Mouse (Mus musculus): ENCODE measurements around the gene Vdac2. TPM values are rescaled to one million over a fixed set of nuclear protein-coding genes. Genes with fewer than 3 reads are reported as not detected.

The Vdac2 gene
- polyA plus RNA-seq, 1 experiment from 2014 or later: 129 TPM

DNA sequence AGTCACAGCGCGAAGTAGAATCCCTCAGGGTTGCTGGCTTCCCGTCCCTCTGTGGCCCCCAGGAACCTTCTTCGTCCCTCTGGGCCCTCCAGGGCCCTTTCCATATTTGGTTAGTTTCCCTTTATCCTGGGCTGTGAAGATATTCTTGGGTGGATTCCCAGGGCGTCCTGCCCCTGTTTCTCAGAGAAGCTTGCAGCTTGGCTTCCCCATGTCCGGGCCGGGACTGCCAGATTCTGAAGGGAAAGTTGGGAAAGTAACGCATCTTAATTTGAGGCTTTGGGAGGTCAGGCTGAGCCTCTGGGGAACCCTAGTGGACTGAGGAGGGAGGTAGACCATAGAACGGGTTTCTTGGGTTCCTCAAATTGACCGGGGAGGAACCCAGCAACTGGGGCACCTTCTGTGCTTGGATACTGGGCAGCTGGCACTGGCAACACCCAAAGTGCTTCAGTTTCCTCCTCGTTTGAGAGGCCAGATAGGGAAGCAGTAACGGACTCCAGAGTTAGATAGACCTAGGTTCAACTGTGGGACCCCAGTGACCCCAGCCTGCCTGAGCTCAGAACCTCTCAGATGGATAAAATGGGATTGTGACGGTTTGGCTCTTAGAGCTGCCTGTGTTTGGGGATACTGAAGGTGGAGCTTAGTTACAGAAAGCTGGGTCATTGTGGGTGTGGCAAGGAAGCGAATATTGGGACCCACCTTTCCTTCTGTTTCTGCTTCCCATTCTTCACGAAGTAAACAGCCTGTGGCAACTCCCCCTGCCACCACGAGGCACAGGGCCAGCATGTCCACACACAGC is 27.2 kb downstream of the Vdac2 start:
- WGBS (ENCODE audit: insufficient replicate concordance): 57% methylated on average over 16 of the region's 16 CpGs
- peak overlapping the region; percentile 63 for H3K4me2 ChIP-seq (ENCODE audit: low read depth, low read length)
- H3K4me3 ChIP-seq (ENCODE audit: low read depth, low read length): no peak overlapping the region
- H3K27me3 ChIP-seq (ENCODE audit: insufficient read depth, low read length): no peaks in the 10 kb centered on the region
- no peaks in the 10 kb centered on the region for H3K36me3 ChIP-seq (replicated peaks; ENCODE audit: insufficient read depth, low read length)
- H3K4me1 ChIP-seq (ENCODE audit: insufficient read depth): peaks cover 50% of the 10 kb centered on the region
- no peaks in the 10 kb centered on the region for H3K9me3 ChIP-seq (ENCODE audit: low read length)
- H3K9ac ChIP-seq (replicated peaks): peak overlapping the region; percentile 26; the same call in 1 of the 2 replicates
- DNase-seq (peak; percentile 25), ATAC-seq (no peak)
- peak overlapping the region; percentile 73 for H3K27ac ChIP-seq (ENCODE audit: low read depth)
- TF ChIP-seq CTCF (IDR thresholded peaks at IDR 0.05; ENCODE audit: low read depth) (no peak), EP300 (IDR thresholded peaks at IDR 0.05; ENCODE audit: low read depth) (no peak)

DNA sequence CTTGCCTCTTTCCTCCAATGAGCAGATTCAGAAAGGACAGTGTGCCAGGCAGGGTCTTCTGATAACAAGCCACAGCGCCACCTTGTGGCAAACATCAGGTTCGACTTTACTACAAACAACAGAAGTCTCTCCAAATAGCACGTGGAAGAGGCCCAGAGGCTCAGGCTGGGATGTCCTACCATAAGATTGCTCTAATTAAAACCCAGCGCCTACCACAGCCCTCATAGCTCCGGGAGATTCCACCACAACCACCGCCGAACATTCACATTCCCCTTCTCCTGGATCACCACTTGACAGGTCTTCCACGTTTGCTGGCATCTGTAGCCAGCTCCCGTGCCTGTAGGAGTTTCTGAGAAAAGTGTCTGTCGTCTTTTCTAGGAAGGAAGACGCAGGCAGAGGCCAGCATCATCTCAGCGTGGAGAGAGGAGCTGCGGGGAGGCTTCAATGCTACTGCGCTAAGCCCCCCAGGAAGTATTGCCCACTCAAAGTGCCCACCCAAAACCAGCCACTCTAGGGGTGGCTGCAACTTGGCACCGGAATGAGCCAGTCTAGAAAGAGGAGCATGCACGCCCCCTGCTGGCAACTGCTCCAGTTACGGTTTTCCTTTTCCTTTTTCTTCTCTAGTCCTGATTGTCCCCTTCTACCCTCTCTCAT is 28.5 kb downstream of the Vdac2 start:
- no peaks in the 10 kb centered on the region for H3K36me3 ChIP-seq (replicated peaks; ENCODE audit: insufficient read depth, low read length)

DNA sequence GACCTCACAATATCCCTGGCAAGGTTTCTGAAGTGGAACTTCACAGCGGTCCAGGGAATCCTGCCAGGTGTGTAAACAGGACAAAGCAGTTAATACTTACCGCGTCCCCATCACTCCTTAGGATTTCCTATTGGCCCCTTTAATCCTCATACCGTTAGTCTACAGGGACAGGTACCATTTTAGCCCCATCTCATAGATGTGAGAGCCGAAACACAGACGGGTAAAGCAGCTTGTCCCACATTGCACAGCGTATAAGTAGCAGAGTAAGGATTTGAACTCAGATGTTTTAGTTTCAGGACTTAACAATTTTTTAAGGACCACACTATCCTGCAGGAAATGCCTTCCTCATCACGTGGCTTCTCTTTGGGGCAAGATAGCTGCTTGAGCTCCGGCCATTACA is 29.2 kb downstream of the Vdac2 start:
- no peaks in the 10 kb centered on the region for H3K36me3 ChIP-seq (replicated peaks; ENCODE audit: insufficient read depth, low read length)
- H3K4me1 ChIP-seq (ENCODE audit: insufficient read depth): peaks cover 34% of the 10 kb centered on the region
- no peaks in the 10 kb centered on the region for H3K27me3 ChIP-seq (ENCODE audit: insufficient read depth, low read length)
- no peak overlapping the region for H3K27ac ChIP-seq (ENCODE audit: low read depth)
- no peak for ATAC-seq
- no peak for DNase-seq
- H3K9ac ChIP-seq (replicated peaks): no peak overlapping the region
- WGBS (ENCODE audit: insufficient replicate concordance): 62% methylated on average over 9 of the region's 9 CpGs
- peak overlapping the region; percentile 63 for H3K4me2 ChIP-seq (ENCODE audit: low read depth, low read length)
- TF ChIP-seq EP300 (IDR thresholded peaks at IDR 0.05; ENCODE audit: low read depth): no peak
- no peak for TF ChIP-seq CTCF (IDR thresholded peaks at IDR 0.05; ENCODE audit: low read depth)
- H3K9me3 ChIP-seq (ENCODE audit: low read length): no peaks in the 10 kb centered on the region
- H3K4me3 ChIP-seq (ENCODE audit: low read depth, low read length): no peak overlapping the region

More for the DNA sequence above, 28.5 kb downstream of the Vdac2 start:
- peak overlapping the region; percentile 47; the same call in 1 of the 2 replicates for H3K9ac ChIP-seq (replicated peaks)
- H3K4me1 ChIP-seq (ENCODE audit: insufficient read depth): peaks cover 36% of the 10 kb centered on the region
- TF ChIP-seq CTCF (IDR thresholded peaks at IDR 0.05; ENCODE audit: low read depth): peak; percentile 88
- no peak for TF ChIP-seq EP300 (IDR thresholded peaks at IDR 0.05; ENCODE audit: low read depth)
- peak overlapping the region; percentile 63 for H3K4me2 ChIP-seq (ENCODE audit: low read depth, low read length)
- H3K27ac ChIP-seq (ENCODE audit: low read depth): peak overlapping the region; percentile 7; the same call in 1 of the 2 replicates
- no peaks in the 10 kb centered on the region for H3K9me3 ChIP-seq (ENCODE audit: low read length)
- DNase-seq (peak; percentile 85), ATAC-seq (peak; percentile 37)
- H3K4me3 ChIP-seq (ENCODE audit: low read depth, low read length): peak overlapping the region; percentile 24; the same call in 1 of the 2 replicates
- H3K27me3 ChIP-seq (ENCODE audit: insufficient read depth, low read length): no peaks in the 10 kb centered on the region
- WGBS (ENCODE audit: insufficient replicate concordance): 5% methylated on average over 17 of the region's 17 CpGs

DNA sequence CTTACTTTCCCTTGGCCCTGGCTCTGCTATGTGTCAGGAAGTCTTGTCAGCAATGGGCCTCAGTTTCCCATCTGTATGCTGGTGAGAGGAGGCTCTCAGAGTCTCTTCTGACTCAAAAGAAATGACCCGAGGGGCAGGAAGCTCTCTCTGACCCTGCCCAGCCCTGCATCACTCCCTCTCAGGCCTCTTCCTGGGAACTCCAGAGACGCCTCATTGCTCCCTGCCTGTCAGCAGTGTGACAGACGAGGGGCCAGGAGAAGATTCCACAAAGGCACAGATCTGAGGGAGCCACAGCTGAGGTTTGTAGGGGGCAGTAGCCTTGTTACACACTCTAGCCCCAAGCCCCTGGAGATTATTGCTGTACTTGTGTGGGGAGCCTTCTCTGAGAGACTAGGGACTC is 30.9 kb downstream of the Vdac2 start:
- no peak overlapping the region for H3K4me3 ChIP-seq (ENCODE audit: low read depth, low read length)
- no peaks in the 10 kb centered on the region for H3K36me3 ChIP-seq (replicated peaks; ENCODE audit: insufficient read depth, low read length)
- H3K4me2 ChIP-seq (ENCODE audit: low read depth, low read length): no peak overlapping the region
- DNase-seq (no peak), ATAC-seq (no peak)
- peaks cover 24% of the 10 kb centered on the region for H3K4me1 ChIP-seq (ENCODE audit: insufficient read depth)
- H3K9me3 ChIP-seq (ENCODE audit: low read length): no peaks in the 10 kb centered on the region
- 47% methylated on average over 3 of the region's 3 CpGs for WGBS (ENCODE audit: insufficient replicate concordance)
- H3K27ac ChIP-seq (ENCODE audit: low read depth): no peak overlapping the region
- H3K9ac ChIP-seq (replicated peaks): no peak overlapping the region
- no peaks in the 10 kb centered on the region for H3K27me3 ChIP-seq (ENCODE audit: insufficient read depth, low read length)
- TF ChIP-seq CTCF (IDR thresholded peaks at IDR 0.05; ENCODE audit: low read depth) (no peak), EP300 (IDR thresholded peaks at IDR 0.05; ENCODE audit: low read depth) (no peak)

DNA sequence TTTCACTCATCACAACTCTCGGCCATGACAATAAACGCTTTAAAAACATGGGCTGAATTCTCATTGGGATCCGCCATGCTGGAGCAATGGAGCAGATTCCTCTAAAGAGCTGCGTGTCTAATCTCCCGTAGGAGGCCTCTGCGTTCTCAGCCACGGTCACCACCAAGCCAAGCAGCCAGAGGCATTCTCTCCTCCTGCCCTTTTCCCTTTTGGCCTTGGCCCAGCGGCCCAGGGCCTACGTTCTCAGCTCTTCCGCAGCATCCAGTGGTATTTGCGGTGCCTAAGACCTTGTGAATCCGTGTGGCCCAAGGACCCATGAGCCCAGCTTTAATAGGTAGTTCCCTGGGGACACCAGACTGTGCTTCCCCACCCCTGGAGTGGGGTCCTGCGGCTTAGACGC is 31.8 kb downstream of the Vdac2 start:
- H3K27ac ChIP-seq (ENCODE audit: low read depth): no peak overlapping the region
- no peak overlapping the region for H3K4me2 ChIP-seq (ENCODE audit: low read depth, low read length)
- peaks cover 21% of the 10 kb centered on the region for H3K4me1 ChIP-seq (ENCODE audit: insufficient read depth)
- H3K9me3 ChIP-seq (ENCODE audit: low read length): no peaks in the 10 kb centered on the region
- 89% methylated on average over 14 of the region's 14 CpGs for WGBS (ENCODE audit: insufficient replicate concordance)
- H3K27me3 ChIP-seq (ENCODE audit: insufficient read depth, low read length): no peaks in the 10 kb centered on the region
- H3K4me3 ChIP-seq (ENCODE audit: low read depth, low read length): no peak overlapping the region
- ATAC-seq (no peak), DNase-seq (no peak)
- no peak overlapping the region for H3K9ac ChIP-seq (replicated peaks)
- no peaks in the 10 kb centered on the region for H3K36me3 ChIP-seq (replicated peaks; ENCODE audit: insufficient read depth, low read length)
- TF ChIP-seq EP300 (IDR thresholded peaks at IDR 0.05; ENCODE audit: low read depth) (no peak), CTCF (IDR thresholded peaks at IDR 0.05; ENCODE audit: low read depth) (no peak)

DNA sequence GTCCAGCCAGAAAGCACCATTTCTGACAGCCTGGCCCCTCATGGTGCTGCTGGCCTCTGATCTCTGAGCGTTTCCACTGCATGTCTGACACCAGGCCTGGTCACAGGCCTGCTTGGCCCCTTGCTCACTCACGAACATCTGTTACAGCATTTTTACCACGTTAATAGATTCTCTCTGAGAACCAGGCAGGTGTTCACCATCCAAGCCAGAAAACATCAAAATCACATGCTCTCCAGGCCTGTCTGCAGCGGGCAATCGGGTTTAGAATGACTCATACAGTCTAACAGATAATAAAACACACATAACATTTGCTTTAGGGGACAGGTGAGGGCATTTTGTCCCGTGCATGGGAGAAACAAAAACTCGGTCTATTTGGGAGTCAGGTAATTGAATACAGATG is 41.3 kb downstream of the Vdac2 start:
- DNase-seq: no peak
- no peak for ATAC-seq
- no peaks in the 10 kb centered on the region for H3K36me3 ChIP-seq (replicated peaks; ENCODE audit: insufficient read depth, low read length)
- no peak overlapping the region for H3K4me3 ChIP-seq (ENCODE audit: low read depth, low read length)
- no peak for TF ChIP-seq CTCF (IDR thresholded peaks at IDR 0.05; ENCODE audit: low read depth)
- no peak for TF ChIP-seq EP300 (IDR thresholded peaks at IDR 0.05; ENCODE audit: low read depth)
- no peaks in the 10 kb centered on the region for H3K27me3 ChIP-seq (ENCODE audit: insufficient read depth, low read length)
- WGBS (ENCODE audit: insufficient replicate concordance): 72% methylated on average over 7 of the region's 7 CpGs
- H3K27ac ChIP-seq (ENCODE audit: low read depth): no peak overlapping the region
- H3K9ac ChIP-seq (replicated peaks): no peak overlapping the region
- H3K4me2 ChIP-seq (ENCODE audit: low read depth, low read length): no peak overlapping the region
- no peaks in the 10 kb centered on the region for H3K4me1 ChIP-seq (ENCODE audit: insufficient read depth)
- no peaks in the 10 kb centered on the region for H3K9me3 ChIP-seq (ENCODE audit: low read length)
